Mouse (Mus musculus): ENCODE measurements around the gene Skiv2l. TPM values are rescaled to one million over a fixed set of nuclear protein-coding genes. Genes with fewer than 3 reads are reported as not detected.

Gene Skiv2l
- polyA plus RNA-seq, 1 experiment, result 8.9 TPM

GRCm38 (mm10) chr17:34854761-34855160, 4.8 kb upstream of the Skiv2l start:
- H3K27me3 ChIP-seq (ENCODE audit: control insufficient read depth), result no peaks in the 10 kb centered on the region
- H3K4me1 ChIP-seq (ENCODE audit: control insufficient read depth), result peaks cover 27% of the 10 kb centered on the region
- H3K36me3 ChIP-seq (ENCODE audit: control insufficient read depth), result peaks cover 68% of the 10 kb centered on the region
- no peak for TF ChIP-seq TAL1 (IDR thresholded peaks at IDR 0.05; ENCODE audit: low read length)
- no peak overlapping the region for H3K4me3 ChIP-seq (replicated peaks)
- H3K9me3 ChIP-seq (ENCODE audit: control insufficient read depth, low read length), result no peaks in the 10 kb centered on the region

GRCm38 (mm10) chr17:34853511-34853910, 3.5 kb upstream of the Skiv2l start:
- peaks cover 69% of the 10 kb centered on the region for H3K36me3 ChIP-seq (ENCODE audit: control insufficient read depth)
- H3K4me1 ChIP-seq (ENCODE audit: control insufficient read depth), result peaks cover 35% of the 10 kb centered on the region
- TF ChIP-seq GATA1 (IDR thresholded peaks at IDR 0.05; ENCODE audit: low read length) (no peak), TAL1 (IDR thresholded peaks at IDR 0.05; ENCODE audit: low read length) (no peak)

GRCm38 (mm10) chr17:34850517-34851125, 611 bp upstream of the Skiv2l start:
- H3K36me3 ChIP-seq (ENCODE audit: control insufficient read depth), result peaks cover 67% of the 10 kb centered on the region

More at GRCm38 (mm10) chr17:34853511-34853910, 3.5 kb upstream of the Skiv2l start:
- Histone ChIP-seq H3K9me3 (ENCODE audit: control insufficient read depth, low read length) (no peaks in the 10 kb centered on the region), H3K4me3 (replicated peaks) (no peak overlapping the region), H3K27me3 (ENCODE audit: control insufficient read depth) (no peaks in the 10 kb centered on the region)

GRCm38 (mm10) chr17:34847615-34848014, 2.4 kb downstream of the Skiv2l start:
- Histone ChIP-seq H3K4me1 (ENCODE audit: control insufficient read depth) (peaks cover 41% of the 10 kb centered on the region), H3K9me3 (ENCODE audit: control insufficient read depth, low read length) (no peaks in the 10 kb centered on the region), H3K27me3 (ENCODE audit: control insufficient read depth) (no peaks in the 10 kb centered on the region), H3K4me3 (replicated peaks) (no peak overlapping the region), H3K36me3 (ENCODE audit: control insufficient read depth) (peaks cover 69% of the 10 kb centered on the region)
- no peak for TF ChIP-seq GATA1 (IDR thresholded peaks at IDR 0.05; ENCODE audit: low read length)
- no peak for TF ChIP-seq TAL1 (IDR thresholded peaks at IDR 0.05; ENCODE audit: low read length)

More at GRCm38 (mm10) chr17:34850517-34851125, 611 bp upstream of the Skiv2l start:
- TF ChIP-seq TAL1 (IDR thresholded peaks at IDR 0.05; ENCODE audit: low read length), result no peak
- TF ChIP-seq GATA1 (IDR thresholded peaks at IDR 0.05; ENCODE audit: low read length), result no peak
- H3K27me3 ChIP-seq (ENCODE audit: control insufficient read depth), result no peaks in the 10 kb centered on the region
- peak overlapping the region; percentile 83 for H3K4me3 ChIP-seq (replicated peaks)
- H3K9me3 ChIP-seq (ENCODE audit: control insufficient read depth, low read length), result no peaks in the 10 kb centered on the region
- H3K4me1 ChIP-seq (ENCODE audit: control insufficient read depth), result peaks cover 41% of the 10 kb centered on the region

- H3K4me3 ChIP-seq (replicated peaks), result no peak overlapping the region
- TF ChIP-seq TAL1 (IDR thresholded peaks at IDR 0.05; ENCODE audit: low read length) (no peak), GATA1 (IDR thresholded peaks at IDR 0.05; ENCODE audit: low read length) (no peak)
- peaks cover 69% of the 10 kb centered on the region for H3K36me3 ChIP-seq (ENCODE audit: control insufficient read depth)
- H3K27me3 ChIP-seq (ENCODE audit: control insufficient read depth), result no peaks in the 10 kb centered on the region
- peaks cover 38% of the 10 kb centered on the region for H3K4me1 ChIP-seq (ENCODE audit: control insufficient read depth)
- H3K9me3 ChIP-seq (ENCODE audit: control insufficient read depth, low read length), result no peaks in the 10 kb centered on the region
Measured at GRCm38 (mm10) chr17:34847192-34847591, 2.8 kb downstream of the Skiv2l start.

GRCm38 (mm10) chr17:34844884-34845283, 5.1 kb downstream of the Skiv2l start:
- Histone ChIP-seq H3K27me3 (ENCODE audit: control insufficient read depth) (no peaks in the 10 kb centered on the region), H3K9me3 (ENCODE audit: control insufficient read depth, low read length) (no peaks in the 10 kb centered on the region), H3K4me1 (ENCODE audit: control insufficient read depth) (peaks cover 42% of the 10 kb centered on the region), H3K36me3 (ENCODE audit: control insufficient read depth) (peaks cover 88% of the 10 kb centered on the region), H3K4me3 (replicated peaks) (no peak overlapping the region)
- TF ChIP-seq GATA1 (IDR thresholded peaks at IDR 0.05; ENCODE audit: low read length) (no peak), TAL1 (IDR thresholded peaks at IDR 0.05; ENCODE audit: low read length) (no peak)

GRCm38 (mm10) chr17:34840736-34841307, 9.2 kb downstream of the Skiv2l start:
- H3K36me3 ChIP-seq (ENCODE audit: control insufficient read depth), result peaks cover 81% of the 10 kb centered on the region
- H3K9me3 ChIP-seq (ENCODE audit: control insufficient read depth, low read length), result no peaks in the 10 kb centered on the region
- peak overlapping the region; percentile 35 for H3K4me3 ChIP-seq (replicated peaks)
- H3K4me1 ChIP-seq (ENCODE audit: control insufficient read depth), result peaks cover 53% of the 10 kb centered on the region
- TF ChIP-seq GATA1 (IDR thresholded peaks at IDR 0.05; ENCODE audit: low read length), result no peak
- no peaks in the 10 kb centered on the region for H3K27me3 ChIP-seq (ENCODE audit: control insufficient read depth)

GRCm38 (mm10) chr17:34838785-34839184, 11.2 kb downstream of the Skiv2l start:
- no peaks in the 10 kb centered on the region for H3K9me3 ChIP-seq (ENCODE audit: control insufficient read depth, low read length)
- peaks cover 75% of the 10 kb centered on the region for H3K36me3 ChIP-seq (ENCODE audit: control insufficient read depth)
- H3K27me3 ChIP-seq (ENCODE audit: control insufficient read depth), result no peaks in the 10 kb centered on the region
- peaks cover 61% of the 10 kb centered on the region for H3K4me1 ChIP-seq (ENCODE audit: control insufficient read depth)
- H3K4me3 ChIP-seq (replicated peaks), result peak overlapping the region; percentile 39
- TF ChIP-seq GATA1 (IDR thresholded peaks at IDR 0.05; ENCODE audit: low read length) (no peak), TAL1 (IDR thresholded peaks at IDR 0.05; ENCODE audit: low read length) (no peak)

GRCm38 (mm10) chr17:34837464-34838324, 12.3 kb downstream of the Skiv2l start:
- TF ChIP-seq TAL1 (IDR thresholded peaks at IDR 0.05; ENCODE audit: low read length), result no peak
- no peak for TF ChIP-seq GATA1 (IDR thresholded peaks at IDR 0.05; ENCODE audit: low read length)
- Histone ChIP-seq H3K27me3 (ENCODE audit: control insufficient read depth) (no peaks in the 10 kb centered on the region), H3K4me3 (replicated peaks) (peak overlapping the region; percentile 73), H3K9me3 (ENCODE audit: control insufficient read depth, low read length) (no peaks in the 10 kb centered on the region), H3K36me3 (ENCODE audit: control insufficient read depth) (peaks cover 75% of the 10 kb centered on the region), H3K4me1 (ENCODE audit: control insufficient read depth) (peaks cover 61% of the 10 kb centered on the region)
